Mouse (Mus musculus) liver, embryonic 18 days (tissue): ENCODE results near the gene Iqcg. TPM values are rescaled to one million over a fixed set of nuclear protein-coding genes. Genes with fewer than 3 reads are reported as not detected.

ENCODE experiments used
- polyA plus RNA-seq: library from polyadenylated mRNA; depleted of rRNA; stranded (reverse); fragments of >200 nt; gene quantifications from 2 replicates; pipeline ENCODE4 v1.2.3, GENCODE M21; 2012; rRNA removed

Iqcg gene
- polyA plus RNA-seq: 0.79 and 0.82 TPM in 2 replicates

GRCm38 (mm10) chr16:33056095-33056785, at the start of gene Iqcg, which contains the start of gene Rpl35a:
Gene Iqcg, minus strand, starts transcription at chr16:33056218.
Gene Rpl35a, plus strand, starts transcription at chr16:33056453.

DNA sequence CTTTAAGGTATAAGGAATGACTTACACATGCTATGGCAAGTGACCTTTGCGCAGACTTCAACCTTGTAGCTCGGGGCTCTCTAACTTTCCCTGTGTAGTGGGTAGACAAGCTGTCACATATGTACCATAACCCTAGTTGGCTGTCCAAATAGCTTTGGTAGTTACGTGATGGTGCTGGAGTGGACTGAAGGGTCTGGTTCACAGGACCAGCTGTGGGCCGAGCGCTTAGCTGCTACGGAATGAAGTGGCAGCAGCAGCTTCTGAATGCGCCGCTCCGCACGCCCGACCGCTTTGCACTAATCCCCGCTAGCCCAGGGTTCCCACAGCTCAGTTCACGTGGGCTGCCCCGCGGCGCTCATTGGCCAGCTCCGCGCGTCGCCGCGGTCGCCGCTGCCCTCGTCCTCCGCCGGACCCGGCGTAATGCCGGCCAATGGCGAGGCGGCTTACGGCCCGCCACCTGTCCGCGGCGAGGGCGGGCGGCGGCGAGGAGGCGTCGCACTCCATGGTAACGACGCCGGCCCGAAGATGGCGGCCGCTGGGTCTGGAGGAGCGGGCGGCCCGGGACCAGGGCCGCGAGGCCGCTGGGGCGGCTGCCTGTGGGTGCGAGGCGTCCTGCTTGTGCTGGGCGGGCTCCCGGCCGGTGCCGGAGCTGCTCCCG, 6.1 kb upstream of the Iqcg start, which contains the start of gene Lmln:
Gene Lmln (plus strand): TSS at position 498 of the 658 bp plus-strand sequence.

Other genes starting within 250 kb of the Iqcg start
- gene Smbd1, start 245.7 kb downstream of the Iqcg start, polyA plus RNA-seq: 0.15 and 0.30 TPM in 2 replicates
- gene Fyttd1, start 178.7 kb downstream of the Iqcg start, polyA plus RNA-seq: 11.8 TPM in 2 replicates
- gene Rubcn, start 178.5 kb downstream of the Iqcg start, polyA plus RNA-seq: 4.7 and 5.7 TPM in 2 replicates
- gene Lrch3, start 142.1 kb downstream of the Iqcg start, polyA plus RNA-seq: 6.5 and 6.7 TPM in 2 replicates
- 805 and 827 TPM in 2 replicates for gene Rpl35a, start 235 bp upstream of the Iqcg start, polyA plus RNA-seq
- gene Lmln, start 6.3 kb upstream of the Iqcg start, polyA plus RNA-seq: 1.2 and 1.6 TPM in 2 replicates
- 9.1 and 9.8 TPM in 2 replicates for gene Osbpl11, start 128.9 kb upstream of the Iqcg start, polyA plus RNA-seq
- 9.7 and 10.1 TPM in 2 replicates for gene Snx4, start 195.2 kb upstream of the Iqcg start, polyA plus RNA-seq